Mouse (Mus musculus) thymus, postnatal 36 days (tissue): ENCODE data around the gene Btbd17.

Experiments
- DNase-seq, 2 experiments: peaks; one replicate each; pipeline ENCODE4 v3.0.0; 2022; ENCODE audit warnings: mixed read lengths in 2 of 2

Gene Btbd17

GRCm38 (mm10) chr11:114795848-114796322 lies at the start of gene Btbd17:
Gene Btbd17, minus strand, starts transcription at chr11:114795945.
- DNase-seq, result no peak

GRCm38 (mm10) chr11:114844464-114845220 lies 48.9 kb upstream of the Btbd17 start:
- no peak for DNase-seq

DNA sequence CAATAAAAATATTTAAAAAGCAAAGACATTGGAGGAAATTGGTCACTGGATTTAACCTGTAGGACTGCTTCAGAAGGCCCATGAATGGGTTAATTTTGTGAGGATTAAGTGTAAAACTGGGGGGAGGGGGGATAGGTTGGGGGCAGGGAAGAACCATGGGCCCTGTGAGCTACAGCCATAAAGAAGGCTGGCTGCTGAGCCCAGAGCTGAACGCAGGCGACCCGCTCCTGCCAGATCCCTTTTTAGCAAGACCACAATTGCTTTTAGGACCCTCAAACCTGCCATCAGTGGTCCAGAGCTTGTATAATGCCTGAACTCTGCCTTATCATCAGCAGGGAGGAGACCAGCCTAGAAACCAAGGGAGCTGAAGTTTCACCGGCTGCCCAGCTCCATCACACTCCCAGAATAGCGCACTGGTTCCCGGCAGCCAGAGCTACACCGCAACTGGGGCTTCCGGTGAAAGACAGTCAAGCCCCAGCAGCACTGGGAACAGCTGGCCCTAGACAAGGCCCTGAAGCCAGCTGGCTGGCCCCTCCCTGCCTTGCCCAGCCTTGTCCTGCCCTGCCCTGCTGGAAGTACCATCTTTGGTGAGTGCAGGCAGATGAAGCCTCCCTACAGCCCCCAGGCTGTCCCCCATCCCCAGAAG lies 48.2 kb upstream of the Btbd17 start:
- no peak for DNase-seq

- no peak for DNase-seq
These were observed 37.4 kb upstream of the Btbd17 start for GRCm38 (mm10) chr11:114833166-114833565.

GRCm38 (mm10) chr11:114830433-114830773 lies 34.7 kb upstream of the Btbd17 start:
- DNase-seq, result no peak

GRCm38 (mm10) chr11:114829499-114830432 lies 34.0 kb upstream of the Btbd17 start:
- DNase-seq, result no peak

- DNase-seq, result no peak
These were observed 30.9 kb upstream of the Btbd17 start for GRCm38 (mm10) chr11:114826686-114827085.

GRCm38 (mm10) chr11:114823199-114823725 lies 27.5 kb upstream of the Btbd17 start:
- no peak for DNase-seq

DNA sequence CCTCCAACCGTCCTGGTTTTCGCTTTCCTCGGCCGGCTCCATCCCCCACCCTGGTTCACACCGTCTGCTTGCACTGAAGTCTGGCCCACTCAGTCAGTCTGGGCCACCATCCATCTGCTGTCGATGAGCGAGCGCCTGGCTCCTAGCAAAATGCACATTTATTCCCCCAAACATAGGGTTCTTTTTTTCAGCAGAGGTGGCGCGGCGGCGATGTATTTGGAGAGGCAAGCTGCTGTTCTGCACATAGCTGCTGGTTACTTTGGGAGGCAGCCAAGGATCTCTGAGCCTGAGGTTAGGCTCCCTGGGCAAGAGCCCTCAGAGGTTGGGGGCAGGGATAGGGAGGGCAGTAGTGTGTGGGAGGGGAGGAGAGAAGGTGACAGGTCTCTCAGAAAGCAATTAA lies 27.0 kb upstream of the Btbd17 start:
- no peak for DNase-seq

- no peak for DNase-seq
These were observed 25.6 kb upstream of the Btbd17 start for GRCm38 (mm10) chr11:114821325-114821724.

- DNase-seq, result no peak
These were observed 24.7 kb upstream of the Btbd17 start for GRCm38 (mm10) chr11:114820444-114820843.

DNA sequence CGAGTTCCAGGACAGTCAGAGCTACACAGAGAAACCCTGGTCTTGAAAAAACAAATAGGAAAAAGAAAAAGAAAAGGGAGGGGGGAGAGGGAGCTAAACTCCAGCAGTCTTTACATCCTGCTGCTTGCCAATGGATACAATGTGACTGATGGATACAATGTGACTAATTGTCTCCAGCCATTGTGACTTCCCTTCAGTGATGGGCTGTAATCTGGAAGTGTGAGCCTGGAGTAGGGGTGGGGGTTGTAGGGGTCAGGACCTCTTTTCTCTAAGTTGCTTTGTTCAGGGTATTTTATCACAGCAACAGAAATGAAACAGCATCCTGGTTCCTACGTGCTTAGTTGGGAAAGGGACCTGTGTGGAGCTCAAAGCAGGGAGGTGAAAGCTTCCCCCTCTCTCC lies 23.4 kb upstream of the Btbd17 start:
- DNase-seq, result no peak

DNA sequence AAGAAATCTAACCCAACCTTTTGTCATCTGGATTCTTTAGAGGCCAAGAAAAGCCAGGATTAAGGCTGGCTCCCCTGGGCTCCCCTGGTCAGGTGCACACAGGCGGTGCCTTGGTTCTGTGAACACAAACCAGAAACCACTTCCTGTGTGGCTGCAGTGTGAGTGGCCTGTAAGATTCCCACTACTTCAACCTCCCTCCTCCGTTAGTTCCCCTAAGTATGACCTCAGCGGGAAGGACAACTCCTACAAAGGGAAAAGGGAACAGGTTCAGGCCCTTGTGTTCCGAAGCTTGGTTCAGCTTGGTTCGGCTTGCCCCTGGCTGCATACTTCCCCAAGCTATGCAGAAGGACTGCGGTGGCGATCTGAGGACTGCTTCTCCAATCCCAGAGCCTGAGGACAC lies 22.4 kb upstream of the Btbd17 start:
- no peak for DNase-seq

DNA sequence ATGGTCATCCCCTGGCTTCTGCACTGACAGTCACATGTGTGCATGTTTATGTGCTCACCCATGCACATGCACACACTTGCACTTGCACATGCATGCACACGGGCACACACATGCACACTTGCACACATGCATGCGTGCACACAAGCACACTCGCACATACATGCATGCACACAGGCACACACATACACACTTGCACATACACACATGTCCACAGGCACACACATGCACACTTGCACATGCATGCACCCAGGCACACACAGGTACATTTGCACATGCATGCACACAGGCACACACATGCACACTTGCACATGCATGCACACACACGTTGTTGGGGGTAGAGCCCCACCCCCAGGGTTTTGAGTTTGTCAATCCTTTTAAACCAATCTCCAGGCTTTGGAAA lies 21.2 kb upstream of the Btbd17 start:
- no peak for DNase-seq

- no peak for DNase-seq
These were observed 19.3 kb upstream of the Btbd17 start for GRCm38 (mm10) chr11:114814873-114815592.

GRCm38 (mm10) chr11:114812731-114813240 lies 17.0 kb upstream of the Btbd17 start:
- peak; percentile 76 to 81 for DNase-seq

GRCm38 (mm10) chr11:114810344-114810743 lies 14.6 kb upstream of the Btbd17 start:
- DNase-seq, result no peak

GRCm38 (mm10) chr11:114809371-114809770 lies 13.6 kb upstream of the Btbd17 start:
- DNase-seq, result no peak

DNA sequence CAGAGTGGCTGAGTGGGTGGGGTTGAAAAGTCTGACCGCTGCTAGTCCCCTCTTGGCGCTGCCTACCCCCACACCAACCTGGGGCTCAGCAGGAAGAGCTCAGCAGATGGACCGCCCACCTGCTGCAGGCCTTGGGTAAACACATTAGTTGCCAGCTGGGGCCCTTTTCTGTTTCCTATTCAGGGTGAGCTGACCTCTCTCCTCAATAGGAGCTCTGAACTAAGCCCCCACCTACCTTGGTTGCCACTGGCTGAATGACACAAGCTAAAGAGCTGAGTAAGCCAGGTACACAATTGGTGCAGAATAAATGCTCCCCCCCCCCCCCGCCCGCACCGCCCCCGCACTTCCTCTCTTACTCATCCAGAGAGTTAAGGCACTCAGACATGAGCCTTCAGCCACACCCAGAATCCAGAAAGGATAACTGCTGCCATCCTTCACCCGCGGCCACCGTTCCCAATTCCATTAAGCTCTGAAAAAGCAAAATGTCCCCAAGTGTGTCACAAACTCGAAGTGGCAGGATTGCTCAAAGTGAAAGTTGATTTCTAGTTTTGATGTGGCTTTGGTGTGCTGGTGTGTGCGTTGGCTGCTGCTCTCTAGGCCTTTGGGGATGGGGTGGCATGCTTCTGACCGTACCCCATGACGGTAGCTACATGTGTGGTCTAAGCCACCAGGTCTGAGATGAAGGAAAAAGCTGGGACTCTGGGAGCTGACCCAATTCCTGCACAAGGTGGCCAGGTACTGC lies 12.1 kb upstream of the Btbd17 start:
- no peak for DNase-seq

DNA sequence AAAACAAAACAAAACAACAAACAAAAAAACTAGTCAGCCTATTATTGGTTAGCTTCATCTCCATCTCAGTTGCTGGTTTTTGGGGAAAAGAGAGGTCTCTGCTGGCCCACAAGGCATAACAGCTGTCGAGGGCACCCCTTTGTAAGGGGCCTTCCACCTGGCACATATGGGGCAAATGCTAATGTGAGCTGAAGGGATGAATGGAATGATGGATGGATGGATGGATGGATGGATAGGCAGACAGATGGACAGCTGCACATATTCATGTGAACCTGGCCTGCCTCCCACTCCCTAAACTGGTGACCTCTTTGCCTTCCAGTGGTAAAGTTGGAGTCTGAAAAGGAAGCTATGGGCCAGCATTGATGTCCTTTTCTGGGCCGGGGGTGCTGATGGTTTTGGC lies 11.3 kb upstream of the Btbd17 start:
- no peak for DNase-seq

GRCm38 (mm10) chr11:114803990-114804389 lies 8.2 kb upstream of the Btbd17 start:
- no peak for DNase-seq
